Mouse (Mus musculus): ENCODE results near the gene Dnm3.

- TF ChIP-seq USF1 (IDR thresholded peaks at IDR 0.05; ENCODE audit: low read depth) (no peak), MYOG (IDR thresholded peaks at IDR 0.05; ENCODE audit: control insufficient read depth, extremely low read depth, insufficient read length) (no peak), CTCF (IDR thresholded peaks at IDR 0.05; ENCODE audit: control insufficient read depth, insufficient read depth, insufficient read length) (no peak), MYOD1 (IDR thresholded peaks at IDR 0.05; ENCODE audit: control insufficient read depth, insufficient read length, low read depth) (no peak), MAX (IDR thresholded peaks at IDR 0.05) (no peak), CEBPB (IDR thresholded peaks at IDR 0.05; ENCODE audit: low read depth) (no peak)
Measured at GRCm38 (mm10) chr1:162240720-162241119, 237.1 kb downstream of the Dnm3 start.

Measured in C2C12 (cell line).